Mouse (Mus musculus) kidney, adult 2 months (tissue): ENCODE results near the gene Fras1. TPM values are rescaled to one million over a fixed set of nuclear protein-coding genes. Genes with fewer than 3 reads are reported as not detected.
A peak's percentile ranks its signal among the peaks of the same experiment; 100 is the strongest.

ENCODE experiments used
- DNase-seq: peaks from one replicate; pipeline ENCODE4 v3.0.0; 2021
- H3K27ac ChIP-seq: fragments of 200-500 bp; 2 replicates; pipeline ENCODE4 v1.5.1; 2012; ENCODE audit warnings: low read depth, low read length, control low read depth, inconsistent platforms; ENCODE audit not compliant: insufficient read depth
- H3K27me3 ChIP-seq: fragments of 200-500 bp; replicated peaks from 2 replicates; pipeline ENCODE4 v1.6.1; 2012; ENCODE audit warnings: mild to moderate bottlenecking, moderate library complexity, low read length, inconsistent platforms; ENCODE audit not compliant: control insufficient read depth, insufficient read depth
- H3K36me3 ChIP-seq: fragments of 200-500 bp; 2 replicates; pipeline ENCODE4 v1.6.1; 2012; ENCODE audit warnings: mild to moderate bottlenecking, moderate library complexity, low read length, inconsistent platforms; ENCODE audit not compliant: control insufficient read depth, insufficient read depth
- H3K4me1 ChIP-seq: fragments of 200-500 bp; 2 replicates; pipeline ENCODE4 v1.6.1; 2011; ENCODE audit warnings: low read length; ENCODE audit not compliant: control insufficient read depth, insufficient read depth
- H3K4me3 ChIP-seq: fragments of 200-500 bp; 2 replicates; pipeline ENCODE4 v1.5.1; 2011; ENCODE audit warnings: mild to moderate bottlenecking, low read depth, low read length, control low read depth; ENCODE audit not compliant: insufficient read depth
- CTCF ChIP-seq: fragments of 200-500 bp; conservative IDR thresholded peaks from 2 replicates; pipeline ENCODE4 v1.5.1; 2011; ENCODE audit warnings: low read depth, mild to moderate bottlenecking, control low read depth, low read length, moderate library complexity, mixed read lengths; ENCODE audit not compliant: insufficient read depth, insufficient read length
- POLR2A ChIP-seq: fragments of 200-500 bp; IDR thresholded peaks from one replicate; pipeline ENCODE4 v1.6.1; 2011; ENCODE audit warnings: low read depth, low read length, control low read depth
- WGBS: fragments of 180-500 bp; shearing (Covaris S2); methylation state at CpG from one replicate; pipeline ENCODE4 v1.1.7; 2018; 5-methylcytosine and 5-hydroxymethylcytosine counted together
- polyA plus RNA-seq: library from polyadenylated mRNA; depleted of rRNA; stranded (reverse); fragments of >200 nt; gene quantifications from 2 replicates; pipeline ENCODE4 v1.2.3, GENCODE M21; 2012

Fras1 gene
- polyA plus RNA-seq, 1 experiment = 6.1 TPM

DNA sequence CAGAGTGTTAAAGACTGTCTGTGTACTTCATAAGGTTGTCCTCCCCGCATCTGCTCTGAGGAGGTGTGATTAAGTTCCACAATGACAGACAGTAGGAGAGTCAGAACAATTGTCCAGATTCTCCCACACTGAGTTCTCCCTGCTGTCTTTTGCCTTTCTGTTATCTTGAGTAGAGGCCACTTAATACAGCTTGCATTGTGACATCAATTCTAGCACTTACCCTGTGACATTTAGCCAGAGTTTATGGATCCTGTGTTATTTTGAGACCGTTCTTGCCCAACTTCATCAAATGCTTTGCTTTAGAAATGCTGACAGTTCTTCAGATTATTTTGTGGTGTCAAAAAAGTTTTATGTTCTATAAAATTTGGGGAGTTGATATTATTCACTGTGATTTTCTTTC, 81.5 kb downstream of the Fras1 start:
- Histone ChIP-seq H3K4me3 (no peak overlapping the region), H3K4me1 (peaks cover 26% of the 10 kb centered on the region), H3K27me3 (no peaks in the 10 kb centered on the region), H3K27ac (no peak overlapping the region), H3K36me3 (no peaks in the 10 kb centered on the region)
- DNase-seq = no peak
- TF ChIP-seq POLR2A (no peak), CTCF (no peak)
- WGBS = 80% methylated on average over 2 of the region's 2 CpGs

DNA sequence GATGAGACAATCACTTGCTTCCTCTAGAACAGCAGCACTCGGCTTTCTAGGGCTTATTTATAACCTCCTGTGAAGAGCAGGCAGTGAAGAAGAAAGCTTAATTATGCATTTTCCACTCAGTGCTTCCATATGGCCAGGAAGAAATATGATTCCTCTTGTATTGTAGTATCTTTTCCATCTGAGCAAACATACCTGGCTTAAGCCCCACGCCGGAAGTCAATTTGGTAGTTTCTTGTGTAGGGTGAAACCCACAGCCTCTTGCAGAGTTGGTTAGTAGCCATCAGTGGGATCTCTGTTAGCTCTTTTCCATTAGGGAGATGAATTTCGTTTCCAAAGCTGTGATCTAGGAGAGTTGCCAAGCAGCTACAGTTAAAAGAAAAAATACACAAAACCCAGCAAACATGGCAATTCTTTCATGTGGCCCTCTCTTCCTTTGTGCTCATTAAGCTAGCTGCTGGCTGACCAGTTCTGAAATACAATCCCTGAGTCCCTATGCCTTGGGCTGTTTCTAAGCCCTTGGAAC, 83.7 kb downstream of the Fras1 start:
- WGBS = 51% methylated on average over 4 of the region's 4 CpGs
- DNase-seq = no peak
- peaks cover 21% of the 10 kb centered on the region; the same call in 1 of the 2 replicates for H3K4me1 ChIP-seq
- no peak overlapping the region for H3K27ac ChIP-seq
- H3K4me3 ChIP-seq = no peak overlapping the region
- H3K36me3 ChIP-seq = no peaks in the 10 kb centered on the region
- H3K27me3 ChIP-seq = no peaks in the 10 kb centered on the region
- TF ChIP-seq POLR2A (no peak), CTCF (no peak)

DNA sequence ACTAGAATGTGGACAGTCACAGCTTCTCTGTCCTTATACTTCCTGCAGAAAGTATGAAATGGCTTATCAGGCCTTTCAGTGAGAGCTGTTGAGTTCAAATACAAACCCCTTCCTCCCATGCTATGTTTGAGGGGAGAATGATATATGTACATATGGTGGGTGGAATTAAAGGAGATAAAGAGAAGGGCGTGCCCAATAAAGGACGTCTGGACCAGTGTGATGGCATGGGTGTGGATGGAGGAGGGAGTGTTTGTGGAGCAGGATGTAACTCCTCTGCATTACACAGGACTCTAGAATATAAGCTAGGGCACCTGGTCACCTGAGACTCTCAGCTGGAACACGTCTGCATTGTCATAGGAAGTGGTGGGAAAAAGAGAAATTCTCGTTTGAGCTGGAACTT, 85.8 kb downstream of the Fras1 start:
- H3K4me3 ChIP-seq = no peak overlapping the region
- WGBS = 62% methylated on average over 4 of the region's 4 CpGs
- TF ChIP-seq POLR2A = no peak
- no peak for TF ChIP-seq CTCF
- peaks cover 20% of the 10 kb centered on the region for H3K4me1 ChIP-seq
- DNase-seq = no peak
- no peaks in the 10 kb centered on the region for H3K36me3 ChIP-seq
- H3K27ac ChIP-seq = no peak overlapping the region
- no peaks in the 10 kb centered on the region for H3K27me3 ChIP-seq

DNA sequence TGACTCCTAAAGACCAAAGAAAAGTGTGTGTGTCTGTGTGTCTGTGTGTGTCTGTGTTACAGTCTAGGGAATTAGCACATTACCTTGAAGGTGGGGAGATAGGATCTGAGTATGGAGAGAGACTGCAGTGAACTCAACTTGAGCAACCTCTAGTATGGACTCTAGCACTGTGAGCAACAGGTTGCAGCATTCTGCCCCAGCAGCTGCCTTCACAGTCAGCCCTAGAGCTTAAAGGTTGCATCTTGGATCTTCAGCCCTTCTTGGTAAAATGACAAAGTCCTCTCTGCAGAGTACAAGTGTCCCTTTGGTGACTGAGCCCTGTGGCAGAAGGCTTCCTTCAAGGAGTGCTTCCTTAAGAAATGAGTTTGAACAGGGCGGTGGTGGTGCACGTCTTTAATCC, 88.4 kb downstream of the Fras1 start:
- WGBS = 91% methylated on average over 2 of the region's 2 CpGs
- TF ChIP-seq POLR2A = no peak
- no peak for TF ChIP-seq CTCF

DNA sequence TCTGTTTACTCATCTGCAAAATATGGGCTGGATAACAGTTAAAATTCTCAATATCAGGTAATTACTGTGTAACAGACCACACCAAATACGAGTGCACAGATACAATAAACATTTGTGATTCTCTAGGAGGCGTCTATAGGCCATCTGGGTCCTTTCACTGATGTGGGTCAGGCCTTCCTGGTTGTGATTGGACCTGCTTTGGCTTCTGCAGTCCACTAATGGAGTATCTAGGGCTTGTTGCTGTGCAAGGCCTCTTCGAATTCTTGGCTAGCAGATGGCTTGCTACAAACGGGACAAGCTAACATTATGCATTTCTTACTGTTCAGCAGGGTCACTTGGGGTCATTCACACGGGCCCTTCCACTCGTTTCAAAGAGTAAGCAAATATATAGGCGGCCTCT, 92.7 kb downstream of the Fras1 start:
- H3K4me1 ChIP-seq = peaks cover 12% of the 10 kb centered on the region
- TF ChIP-seq CTCF (no peak), POLR2A (no peak)
- 50% methylated on average over 7 of the region's 7 CpGs for WGBS
- H3K36me3 ChIP-seq = no peaks in the 10 kb centered on the region
- H3K27ac ChIP-seq = no peak overlapping the region
- H3K27me3 ChIP-seq = no peaks in the 10 kb centered on the region
- DNase-seq = no peak
- no peak overlapping the region for H3K4me3 ChIP-seq

More for the DNA sequence above, 88.4 kb downstream of the Fras1 start:
- no peak overlapping the region for H3K4me3 ChIP-seq
- H3K36me3 ChIP-seq = no peaks in the 10 kb centered on the region
- peak; percentile 59 for DNase-seq
- H3K27ac ChIP-seq = 0 out of 2 replicates have a peak overlapping the region, but pooled peaks have one; percentile 17
- peaks cover 18% of the 10 kb centered on the region for H3K4me1 ChIP-seq
- no peaks in the 10 kb centered on the region for H3K27me3 ChIP-seq

DNA sequence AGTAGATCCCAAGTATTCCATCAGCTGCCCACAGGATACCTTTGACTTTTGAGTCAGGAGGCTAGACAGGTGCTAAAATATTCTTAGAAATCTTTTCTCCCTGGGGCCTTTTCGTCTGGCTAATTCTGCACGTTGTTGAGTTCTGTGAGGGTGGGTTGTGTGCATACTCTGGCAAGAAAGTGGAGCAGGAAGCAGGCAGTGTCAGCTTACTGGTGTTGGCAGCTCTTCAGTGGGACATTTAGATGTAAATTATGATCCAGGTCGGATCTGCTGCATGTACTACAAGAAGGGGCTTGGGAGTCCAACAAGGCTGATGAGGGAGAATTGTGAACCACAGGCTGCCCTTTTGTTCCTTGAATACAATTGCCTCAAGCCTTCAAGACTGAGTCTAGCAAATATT, 98.2 kb downstream of the Fras1 start:
- H3K27ac ChIP-seq = no peak overlapping the region
- no peaks in the 10 kb centered on the region for H3K27me3 ChIP-seq
- 20% methylated on average over 3 of the region's 3 CpGs for WGBS
- TF ChIP-seq POLR2A (no peak), CTCF (no peak)
- peak; percentile 34 for DNase-seq
- H3K4me3 ChIP-seq = no peak overlapping the region
- H3K4me1 ChIP-seq = 0 out of 2 replicates have a peak, but pooled peaks cover 4% of the 10 kb centered on the region
- no peaks in the 10 kb centered on the region for H3K36me3 ChIP-seq

DNA sequence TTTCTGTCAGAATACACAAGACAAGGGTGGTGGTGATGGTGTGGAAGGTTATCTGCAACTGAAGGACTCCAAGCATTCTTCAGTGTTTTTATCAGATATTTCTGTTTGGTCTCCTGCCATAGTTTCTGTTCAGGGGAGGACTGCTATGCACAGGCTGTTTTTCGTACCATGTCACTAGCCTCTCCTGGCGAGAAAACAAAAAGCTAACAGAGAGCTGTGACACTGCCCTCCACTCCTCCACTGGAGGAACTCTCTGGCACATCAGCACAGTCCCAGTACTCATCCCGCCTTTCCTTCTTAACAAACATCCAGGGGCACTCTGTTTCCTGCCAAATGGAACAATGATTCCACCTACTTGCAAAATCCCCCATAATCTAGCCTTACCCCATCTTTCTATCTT, 101.7 kb downstream of the Fras1 start:
- Histone ChIP-seq H3K4me3 (no peak overlapping the region), H3K27me3 (no peaks in the 10 kb centered on the region), H3K36me3 (no peaks in the 10 kb centered on the region), H3K4me1 (0 out of 2 replicates have a peak, but pooled peaks cover 4% of the 10 kb centered on the region), H3K27ac (no peak overlapping the region)
- 72% methylated on average over 3 of the region's 3 CpGs for WGBS
- TF ChIP-seq POLR2A (no peak), CTCF (no peak)
- no peak for DNase-seq
